Mouse (Mus musculus) G1E (cell line): Measurements from ENCODE around the gene Gm5485. TPM values are rescaled to one million over a fixed set of nuclear protein-coding genes. Genes with fewer than 3 reads are reported as not detected.

Source experiments
- ATAC-seq: 2 replicates; pipeline ENCODE4 v1.8.0; 2016; ENCODE audit warnings: mild to moderate bottlenecking; ENCODE audit not compliant: insufficient number of reproducible peaks, poor library complexity, low FRiP score, severe bottlenecking; ENCODE audit errors: extremely low read depth
- DNase-seq: peaks from one replicate; pipeline ENCODE4 v3.0.0; 2012; ENCODE audit warnings: low spot score
- H3K27me3 ChIP-seq: 2 replicates; pipeline ENCODE4 v1.6.1; 2012; ENCODE audit warnings: mild to moderate bottlenecking, low read length, inconsistent platforms; ENCODE audit not compliant: insufficient read depth
- H3K36me3 ChIP-seq: replicated peaks from 2 replicates; pipeline ENCODE3; 2012; ENCODE audit warnings: mild to moderate bottlenecking, inconsistent platforms
- H3K4me1 ChIP-seq: 2 replicates; pipeline ENCODE4 v1.6.1; 2012; ENCODE audit warnings: low read depth, low read length, inconsistent platforms, mixed read lengths; ENCODE audit not compliant: insufficient read depth
- H3K4me3 ChIP-seq: 2 replicates; pipeline ENCODE4 v1.5.1; 2012; ENCODE audit warnings: low read depth, mild to moderate bottlenecking, inconsistent platforms, low read length, moderate library complexity, mixed read lengths
- H3K9me3 ChIP-seq: replicated peaks from 2 replicates; pipeline ENCODE4 v1.6.1; 2012; ENCODE audit warnings: inconsistent platforms
- CTCF ChIP-seq: IDR thresholded peaks from 2 replicates; pipeline ENCODE4 v1.5.1; 2012; ENCODE audit warnings: low read depth, low read length, inconsistent platforms, mixed read lengths
- GATA1 ChIP-seq: IDR thresholded peaks from 2 replicates; pipeline ENCODE4 v1.6.1; 2012; ENCODE audit warnings: borderline replicate concordance, low read length, inconsistent platforms, mixed read lengths
- GATA2 ChIP-seq: IDR thresholded peaks from 2 replicates; pipeline ENCODE4 v1.6.1; 2012; ENCODE audit warnings: low read depth, low read length, inconsistent platforms, borderline replicate concordance
- POLR2AphosphoS5 ChIP-seq: IDR thresholded peaks from 2 replicates; pipeline ENCODE4 v1.6.1; 2012; ENCODE audit warnings: low read depth, low read length, inconsistent platforms; ENCODE audit not compliant: insufficient replicate concordance
- TAL1 ChIP-seq: conservative IDR thresholded peaks from 2 replicates; pipeline ENCODE4 v1.6.1; 2012; ENCODE audit warnings: low read depth, low read length, inconsistent platforms, mixed read lengths
- polyA plus RNA-seq: library from polyadenylated mRNA; stranded (reverse); fragments of >175 nt; gene quantifications from 2 replicates; pipeline ENCODE4 v1.2.3, GENCODE M21; 2012
- total RNA-seq, 2 experiments: library from RNA; stranded (forward) in 1 of 2; stranded (reverse) in 1 of 2; fragments of 200-1000 nt in 1 of 2; fragments of >200 nt in 1 of 2; fragmentation: Nextera tagmentation in 1 of 2; gene quantifications; 2 replicates each; pipeline ENCODE4 v1.2.3; 2014 to 2017

Gm5485 gene
- total RNA-seq (2014; fragmentation: Nextera tagmentation), result not detected in 2 replicates
- not detected in 2 replicates for total RNA-seq (2017)
- polyA plus RNA-seq, result not detected in 2 replicates

- TF ChIP-seq TAL1 (no peak), CTCF (no peak), POLR2AphosphoS5 (no peak), GATA1 (no peak), GATA2 (no peak)
- no peaks in the 10 kb centered on the region for H3K9me3 ChIP-seq
- H3K4me3 ChIP-seq, result no peak within 1 kb of the TSS
- no peaks in the 10 kb centered on the region for H3K27me3 ChIP-seq
- DNase-seq (no peak), ATAC-seq (no peak)
- H3K36me3 ChIP-seq, result no peaks in the 10 kb centered on the region
- H3K4me1 ChIP-seq, result no peaks in the 10 kb centered on the region
Measured at GRCm38 (mm10) chr16:48412246-48412645, at the start of gene Gm5485. TSS of gene Gm5485 (minus strand) at chr16:48412416.

- ATAC-seq (no peak), DNase-seq (no peak)
- Histone ChIP-seq H3K9me3 (no peaks in the 10 kb centered on the region), H3K36me3 (no peaks in the 10 kb centered on the region), H3K27me3 (no peaks in the 10 kb centered on the region), H3K4me3 (no peak overlapping the region), H3K4me1 (no peaks in the 10 kb centered on the region)
- TF ChIP-seq CTCF, result no peak
- no peak for TF ChIP-seq TAL1
Measured at GRCm38 (mm10) chr16:48453264-48453663, 41.0 kb upstream of the Gm5485 start.

GRCm38 (mm10) chr16:48446161-48446925 lies 34.1 kb upstream of the Gm5485 start:
- no peak for DNase-seq
- Histone ChIP-seq H3K27me3 (no peaks in the 10 kb centered on the region), H3K9me3 (no peaks in the 10 kb centered on the region), H3K4me1 (no peaks in the 10 kb centered on the region), H3K4me3 (no peak overlapping the region), H3K36me3 (no peaks in the 10 kb centered on the region)
- ATAC-seq, result no peak
- TF ChIP-seq GATA1 (no peak), CTCF (no peak), TAL1 (no peak), POLR2AphosphoS5 (no peak), GATA2 (no peak)

GRCm38 (mm10) chr16:48444589-48444988 lies 32.4 kb upstream of the Gm5485 start:
- ATAC-seq (no peak), DNase-seq (no peak)
- Histone ChIP-seq H3K4me1 (no peaks in the 10 kb centered on the region), H3K36me3 (no peaks in the 10 kb centered on the region), H3K9me3 (no peaks in the 10 kb centered on the region), H3K27me3 (no peaks in the 10 kb centered on the region), H3K4me3 (no peak overlapping the region)
- TF ChIP-seq TAL1, result no peak
- TF ChIP-seq GATA2, result no peak
- TF ChIP-seq POLR2AphosphoS5, result no peak
- no peak for TF ChIP-seq GATA1
- TF ChIP-seq CTCF, result no peak

GRCm38 (mm10) chr16:48437476-48437875 lies 25.3 kb upstream of the Gm5485 start:
- H3K27me3 ChIP-seq, result no peaks in the 10 kb centered on the region
- H3K4me3 ChIP-seq, result no peak overlapping the region
- H3K9me3 ChIP-seq, result no peaks in the 10 kb centered on the region
- TF ChIP-seq TAL1 (no peak), GATA2 (no peak), POLR2AphosphoS5 (no peak), GATA1 (no peak), CTCF (no peak)
- DNase-seq (no peak), ATAC-seq (no peak)
- no peaks in the 10 kb centered on the region for H3K36me3 ChIP-seq
- H3K4me1 ChIP-seq, result no peaks in the 10 kb centered on the region

- Histone ChIP-seq H3K4me3 (no peak overlapping the region), H3K9me3 (no peaks in the 10 kb centered on the region), H3K27me3 (no peaks in the 10 kb centered on the region), H3K36me3 (no peaks in the 10 kb centered on the region), H3K4me1 (no peaks in the 10 kb centered on the region)
- DNase-seq (no peak), ATAC-seq (no peak)
- TF ChIP-seq GATA2 (no peak), CTCF (no peak), TAL1 (no peak), GATA1 (no peak), POLR2AphosphoS5 (no peak)
Measured at GRCm38 (mm10) chr16:48435454-48435853, 23.2 kb upstream of the Gm5485 start.

- DNase-seq, result no peak
- no peaks in the 10 kb centered on the region for H3K36me3 ChIP-seq
- no peaks in the 10 kb centered on the region for H3K9me3 ChIP-seq
- no peaks in the 10 kb centered on the region for H3K27me3 ChIP-seq
- H3K4me3 ChIP-seq, result peak within 1 kb of the TSS; percentile 23; the same call in 1 of the 2 replicates
- TF ChIP-seq POLR2AphosphoS5, result no peak
- TF ChIP-seq CTCF, result no peak
- TF ChIP-seq GATA1, result no peak
- H3K4me1 ChIP-seq, result no peaks in the 10 kb centered on the region
- no peak for ATAC-seq
Measured at GRCm38 (mm10) chr16:48431027-48431426, 18.8 kb upstream of the Gm5485 start, which contains the start of gene Morc1. TSS of gene Morc1 (plus strand) at chr16:48431237.
